Comparison of ENCODE assay signal across 30 mouse cellular contexts in genomic region chr10:51584378-51584777, GRCm38 (mm10). TPM values are rescaled to one million over a fixed set of nuclear protein-coding genes. Genes with fewer than 3 reads are reported as not detected.
"Had no signal": no experiment of that assay in that cellular context is flagged by ENCODE, and none has a peak within 500 bp of the region (broad histone marks: within the 10 kb centered on the region; RNA-seq: fewer than 3 reads in every experiment).

No protein-coding gene starts in this region.

- H3K27me3 ChIP-seq: intestine, embryonic 15.5 days; limb, embryonic 15.5 days had no signal

- H3K4me3 ChIP-seq: intestine, embryonic 15.5 days; limb, embryonic 12.5 days; limb, embryonic 15.5 days; megakaryocyte, embryonic 14.5 days; midbrain, embryonic 10.5 days; midbrain, embryonic 13.5 days; myocyte; neural tube, embryonic 13.5 days had no signal

- H3K4me2 ChIP-seq: intestine, embryonic 15.5 days; limb, embryonic 12.5 days; limb, embryonic 15.5 days; liver, embryonic 11.5 days; midbrain, embryonic 13.5 days; neural tube, embryonic 13.5 days had no signal

- H3K36me3 ChIP-seq: intestine, embryonic 15.5 days; limb, embryonic 12.5 days; limb, embryonic 15.5 days; midbrain, embryonic 10.5 days; midbrain, embryonic 13.5 days; neural tube, embryonic 13.5 days had no signal

- H3K9ac ChIP-seq: intestine, embryonic 15.5 days; limb, embryonic 12.5 days; limb, embryonic 15.5 days; liver, embryonic 14.5 days; liver, postnatal 0 days; midbrain, embryonic 13.5 days; neural tube, embryonic 13.5 days had no signal

- DNase-seq: kidney, adult 11 months; kidney, postnatal 14 days; kidney, postnatal 4 days; left cerebral cortex, postnatal 4 days; liver, postnatal 0 days; retina, postnatal 1 day; thymus, adult 18-20 months; thymus, postnatal 36 days had no signal

- H3K9me3 ChIP-seq: intestine, embryonic 15.5 days; limb, embryonic 12.5 days; limb, embryonic 15.5 days; megakaryocyte, embryonic 14.5 days; midbrain, embryonic 10.5 days; midbrain, embryonic 13.5 days; neural tube, embryonic 13.5 days had no signal

- H3K4me1 ChIP-seq: intestine, embryonic 15.5 days; limb, embryonic 12.5 days; limb, embryonic 15.5 days; megakaryocyte, embryonic 14.5 days; midbrain, embryonic 13.5 days; neural tube, embryonic 13.5 days had no signal

- ATAC-seq: intestine, embryonic 15.5 days; liver, postnatal 0 days; midbrain, embryonic 13.5 days; midbrain, embryonic 16.5 days had no signal

- H3K27ac ChIP-seq: intestine, embryonic 15.5 days; limb, embryonic 12.5 days; limb, embryonic 15.5 days; liver, embryonic 14.5 days; macrophage; midbrain, embryonic 10.5 days; midbrain, embryonic 13.5 days; neural tube, embryonic 13.5 days had no signal

RNA-seq across cellular contexts. Expression of gene Fam162b, which starts 5.9 kb away (rescaled TPM):
- total RNA-seq: layer of hippocampus, adult 18-20 months; layer of hippocampus, postnatal 14 days; left cerebral cortex, adult 8-10 months; left cerebral cortex, postnatal 14 days; monocyte, adult 5-6 weeks; neutrophil, adult 5-6 weeks had no signal
- polyA plus RNA-seq: liver, embryonic 14.5 days; liver, postnatal 0 days; macrophage; myocyte; spleen, adult 2 months; testis, adult 2 months; urinary bladder, adult 2 months had no signal

RNA-seq across cellular contexts. Expression of gene Gprc6a, which starts 46.9 kb away (rescaled TPM):
- total RNA-seq: layer of hippocampus, adult 18-20 months; layer of hippocampus, postnatal 14 days; left cerebral cortex, adult 8-10 months; left cerebral cortex, postnatal 14 days; left cerebral cortex, postnatal 4 days; monocyte, adult 5-6 weeks; neutrophil, adult 5-6 weeks had no signal
- polyA plus RNA-seq: intestine, embryonic 15.5 days; limb, embryonic 12.5 days; liver, embryonic 11.5 days; liver, embryonic 14.5 days; macrophage; midbrain, embryonic 10.5 days; myocyte; neural tube, embryonic 13.5 days; small intestine, adult 2 months; spleen, adult 2 months; urinary bladder, adult 2 months had no signal
